In genomic region chr19:9023021-9023778, GRCm38 (mm10) we compare ENCODE assay signal across 8 mouse cellular contexts. TPM values are rescaled to one million over a fixed set of nuclear protein-coding genes. Genes with fewer than 3 reads are reported as not detected.
DNase-seq lines count a peak whose midpoint lies in the region; ATAC-seq and TF ChIP-seq lines count a peak whose summit lies in the region.

No protein-coding gene starts in this region.

- no peaks in the 10 kb centered on the region for H3K27me3 ChIP-seq in liver, postnatal 0 days (ENCODE audit: insufficient read depth, low read length)
- no peaks in the 10 kb centered on the region; the same call in 1 of the 2 replicates for H3K27me3 ChIP-seq in liver, embryonic 12.5 days (replicated peaks)
- no peaks in the 10 kb centered on the region for H3K27me3 ChIP-seq in kidney, postnatal 0 days (ENCODE audit: insufficient read depth, low read length)

- H3K9ac ChIP-seq in liver, postnatal 0 days (replicated peaks) = no peak overlapping the region
- H3K9ac ChIP-seq in liver, embryonic 12.5 days = no peak overlapping the region
- 0 out of 2 replicates have a peak overlapping the region, but pooled peaks have one; percentile 8 for H3K9ac ChIP-seq in kidney, postnatal 0 days (ENCODE audit: low read depth, low read length)

- TF ChIP-seq CTCF in liver, postnatal 0 days (IDR thresholded peaks at IDR 0.05; ENCODE audit: low read depth) = no peak
- no peak for TF ChIP-seq CTCF in kidney, postnatal 0 days (IDR thresholded peaks at IDR 0.05; ENCODE audit: low read depth)

- TF ChIP-seq EP300 in liver, postnatal 0 days (IDR thresholded peaks at IDR 0.05; ENCODE audit: low read depth) = no peak

- H3K4me3 ChIP-seq in liver, postnatal 0 days (ENCODE audit: low read depth, low read length) = no peak overlapping the region
- H3K4me3 ChIP-seq in liver, embryonic 12.5 days = no peak overlapping the region
- H3K4me3 ChIP-seq in kidney, postnatal 0 days (replicated peaks; ENCODE audit: low read depth, low read length) = no peak overlapping the region

- ATAC-seq in liver, postnatal 0 days = peak; percentile 51; the same call in 1 of the 2 replicates
- no peak for ATAC-seq in liver, embryonic 12.5 days
- no peak for ATAC-seq in kidney, postnatal 0 days (replicated peaks; ENCODE audit: low FRiP score, low read depth)
- ATAC-seq in erythroid progenitor cell, adult 5-6 weeks (replicated peaks; ENCODE audit: low FRiP score, poor library complexity, severe bottlenecking) = no peak
- no peak for ATAC-seq in CD4-positive, CD25-positive, alpha-beta regulatory T cell, adult 4 months

- no peaks in the 10 kb centered on the region; the same call in 1 of the 2 replicates for H3K4me1 ChIP-seq in liver, postnatal 0 days (ENCODE audit: insufficient read depth)
- H3K4me1 ChIP-seq in liver, embryonic 12.5 days = peaks cover 9% of the 10 kb centered on the region
- H3K4me1 ChIP-seq in kidney, postnatal 0 days (replicated peaks; ENCODE audit: insufficient read depth, low read length) = no peaks in the 10 kb centered on the region

- DNase-seq in liver, postnatal 0 days = peak; percentile 38
- peak; percentile 71 for DNase-seq in adrenal gland, postnatal 14 days
- peak; percentile 98 for DNase-seq in heart, adult 11 months
- DNase-seq in kidney, postnatal 0 days (ENCODE audit: low spot score) = no peak
- DNase-seq in lung, postnatal 25 days (ENCODE audit: low spot score) = peak; percentile 43

- no peaks in the 10 kb centered on the region for H3K9me3 ChIP-seq in liver, postnatal 0 days (ENCODE audit: low read length)
- no peaks in the 10 kb centered on the region for H3K9me3 ChIP-seq in liver, embryonic 12.5 days (replicated peaks)
- H3K9me3 ChIP-seq in kidney, postnatal 0 days (replicated peaks; ENCODE audit: low read length) = no peaks in the 10 kb centered on the region

- no peaks in the 10 kb centered on the region for H3K36me3 ChIP-seq in liver, postnatal 0 days (replicated peaks; ENCODE audit: insufficient read depth, low read length)
- no peaks in the 10 kb centered on the region for H3K36me3 ChIP-seq in liver, embryonic 12.5 days
- H3K36me3 ChIP-seq in kidney, postnatal 0 days (ENCODE audit: insufficient read depth, low read length) = 0 out of 2 replicates have a peak, but pooled peaks cover 1% of the 10 kb centered on the region

- no peak overlapping the region for H3K4me2 ChIP-seq in liver, postnatal 0 days (ENCODE audit: low read depth, low read length)
- no peak overlapping the region for H3K4me2 ChIP-seq in liver, embryonic 12.5 days
- H3K4me2 ChIP-seq in kidney, postnatal 0 days (ENCODE audit: low read length) = no peak overlapping the region

- peak overlapping the region; percentile 52; the same call in 1 of the 2 replicates for H3K27ac ChIP-seq in liver, postnatal 0 days (ENCODE audit: low read depth)
- no peak overlapping the region for H3K27ac ChIP-seq in liver, embryonic 12.5 days
- H3K27ac ChIP-seq in kidney, postnatal 0 days = peak overlapping the region; percentile 62

- 54% methylated on average over 11 of the region's 11 CpGs for WGBS in liver, postnatal 0 days (ENCODE audit: insufficient replicate concordance)
- WGBS in liver, embryonic 12.5 days (ENCODE audit: insufficient replicate concordance) = 62% methylated on average over 11 of the region's 11 CpGs
- WGBS in kidney, postnatal 0 days = 61% methylated on average over 11 of the region's 11 CpGs

RNA-seq across cellular contexts. Expression of gene Ahnak, which starts 34.1 kb away (rescaled TPM):
- 3.5 and 4.0 TPM in 2 replicates for polyA plus RNA-seq in liver, postnatal 0 days (2015; fragmentation: Nextera tagmentation; extraction: Ambion mirVana)
- 1.8 and 2.0 TPM in 2 replicates for polyA plus RNA-seq in liver, embryonic 12.5 days (2016; fragmentation: Nextera tagmentation; extraction: Ambion mirVana)
- total RNA-seq in adrenal gland, postnatal 14 days (2021) = 157 and 186 TPM in 2 replicates
- polyA plus RNA-seq in kidney, postnatal 0 days (2015; fragmentation: Nextera tagmentation; extraction: Ambion mirVana) = 22.5 and 27.5 TPM in 2 replicates
- 13.0 and 13.8 TPM in 2 replicates for total RNA-seq in erythroid progenitor cell, adult 5-6 weeks (2015; ENCODE audit: low replicate concordance)
- 13.3 and 15.7 TPM in 2 replicates for total RNA-seq in erythroid progenitor cell, adult 5-6 weeks (2017; ENCODE audit: low replicate concordance)
- polyA plus RNA-seq in CD4-positive, CD25-positive, alpha-beta regulatory T cell, adult 4 months (2017; shearing (Covaris generic)) = 10 to 100 TPM; 45.2 to 48.9 TPM

RNA-seq across cellular contexts. Expression of gene Eef1g, which starts 56.4 kb away (rescaled TPM):
- polyA plus RNA-seq in liver, postnatal 0 days (2015; fragmentation: Nextera tagmentation; extraction: Ambion mirVana) = 129 and 134 TPM in 2 replicates
- 358 and 366 TPM in 2 replicates for polyA plus RNA-seq in liver, embryonic 12.5 days (2016; fragmentation: Nextera tagmentation; extraction: Ambion mirVana)
- 355 and 413 TPM in 2 replicates for total RNA-seq in adrenal gland, postnatal 14 days (2021)
- 328 and 354 TPM in 2 replicates for polyA plus RNA-seq in kidney, postnatal 0 days (2015; fragmentation: Nextera tagmentation; extraction: Ambion mirVana)
- total RNA-seq in erythroid progenitor cell, adult 5-6 weeks (2015; ENCODE audit: low replicate concordance) = 198 and 228 TPM in 2 replicates
- 92.0 and 153 TPM in 2 replicates for total RNA-seq in erythroid progenitor cell, adult 5-6 weeks (2017; ENCODE audit: low replicate concordance)
- 100 to 1,000 TPM; 667 to 787 TPM for polyA plus RNA-seq in CD4-positive, CD25-positive, alpha-beta regulatory T cell, adult 4 months (2017; shearing (Covaris generic))
